Mouse (Mus musculus): ENCODE results near the gene Naa80.
A peak's percentile ranks its signal among the peaks of the same experiment; 100 is the strongest.
"Not testable (repeated sequence)": the region's sequence is repeated elsewhere in the genome, so short reads cannot be mapped to it uniquely, and the experiment has no call there.

Gene Naa80

DNA sequence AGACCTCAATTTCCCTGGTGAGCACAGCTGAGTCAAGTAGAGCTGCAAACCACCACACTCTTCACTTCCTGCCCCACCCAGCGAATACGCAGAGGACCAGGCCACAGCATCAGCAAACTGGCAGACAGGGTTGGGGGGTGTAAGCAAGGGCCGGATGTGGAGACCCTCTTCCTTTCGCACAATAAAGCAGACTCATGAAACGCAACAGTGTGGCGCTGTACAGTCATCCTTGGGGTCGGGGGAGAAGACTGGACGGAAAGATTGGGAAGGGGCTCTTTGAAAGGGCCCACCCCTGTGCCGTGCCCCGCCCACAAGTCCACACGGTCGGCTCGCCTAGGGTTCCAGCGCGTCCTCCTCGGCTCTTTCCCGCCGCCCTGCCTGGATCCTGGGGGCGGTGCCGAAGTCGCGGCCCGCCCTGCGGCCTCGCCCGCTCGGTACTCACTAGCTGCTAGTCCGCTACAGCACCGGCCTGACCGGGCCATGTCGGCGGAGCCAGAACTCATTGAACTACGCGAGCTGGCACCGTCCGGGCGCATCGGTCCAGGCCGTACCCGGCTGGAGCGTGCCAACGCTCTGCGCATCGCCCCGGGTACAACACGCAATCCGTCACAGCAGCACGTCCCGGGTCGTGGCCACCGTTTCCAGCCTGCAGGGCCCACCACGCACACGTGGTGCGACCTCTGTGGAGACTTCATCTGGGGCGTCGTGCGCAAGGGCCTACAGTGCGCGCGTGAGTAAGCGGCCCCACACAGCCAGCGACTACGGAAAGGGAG, 27.4 kb upstream of the Naa80 start, which contains the start of gene Rassf1:
Gene Rassf1 (plus strand): TSS at position 439 of the 773 bp plus-strand sequence.
- no peak for DNase-seq

DNA sequence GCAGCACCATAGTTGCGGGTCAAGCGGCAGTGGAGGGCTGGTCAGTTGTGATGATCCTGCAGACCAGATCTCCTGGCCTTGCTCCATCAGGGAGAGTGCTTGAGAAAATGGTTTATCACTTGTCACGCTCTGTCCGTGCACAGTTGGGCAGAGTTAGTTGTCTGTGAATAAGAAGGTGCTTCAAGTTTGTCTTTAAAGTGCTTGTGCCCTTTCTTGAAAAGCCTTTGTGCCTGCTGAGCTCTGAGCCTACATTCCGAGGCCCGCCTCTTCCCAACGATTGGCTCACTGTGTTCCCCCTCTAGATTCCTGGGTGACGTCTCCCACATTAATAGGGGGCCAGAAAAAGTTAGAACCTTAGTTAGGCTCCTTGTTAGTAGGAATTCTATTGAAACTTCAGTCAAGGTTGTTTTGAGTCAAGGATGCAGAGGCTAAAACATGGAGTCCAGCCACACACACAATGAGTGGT, 26.8 kb upstream of the Naa80 start:
- DNase-seq, result no peak

DNA sequence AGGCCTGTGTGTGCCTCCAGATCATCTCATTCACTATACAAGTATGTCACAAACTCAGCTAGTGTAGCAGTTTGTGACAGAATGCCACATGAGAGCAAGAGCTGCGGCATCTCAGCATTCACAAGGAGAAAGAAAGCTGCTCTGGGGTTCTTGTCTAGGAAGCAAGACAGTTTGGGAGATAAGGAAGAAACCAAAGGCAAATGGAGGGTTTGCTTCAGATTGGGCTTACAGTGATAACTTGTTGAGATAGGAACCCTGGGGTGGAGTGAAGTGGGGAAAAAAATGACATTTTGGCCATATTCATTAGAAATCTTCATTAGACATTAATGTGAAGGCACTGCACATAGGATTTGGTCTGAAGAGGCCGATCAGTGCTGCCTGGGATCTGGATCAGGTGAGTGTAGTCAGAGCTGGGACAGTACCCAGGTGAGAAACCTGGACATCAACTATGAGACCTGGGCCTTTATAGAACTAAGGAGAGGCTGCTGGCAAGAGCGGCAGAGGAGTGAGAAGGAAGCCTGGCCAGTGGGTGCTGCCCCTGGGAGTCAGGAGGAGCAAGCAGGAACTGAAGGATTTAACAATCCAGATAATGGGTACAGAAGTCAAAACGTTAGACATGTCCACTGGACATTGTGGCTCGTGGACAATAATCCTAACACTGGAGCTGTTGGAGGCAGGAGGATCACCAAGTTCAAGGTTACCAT, 25.8 kb upstream of the Naa80 start:
- DNase-seq, result no peak

DNA sequence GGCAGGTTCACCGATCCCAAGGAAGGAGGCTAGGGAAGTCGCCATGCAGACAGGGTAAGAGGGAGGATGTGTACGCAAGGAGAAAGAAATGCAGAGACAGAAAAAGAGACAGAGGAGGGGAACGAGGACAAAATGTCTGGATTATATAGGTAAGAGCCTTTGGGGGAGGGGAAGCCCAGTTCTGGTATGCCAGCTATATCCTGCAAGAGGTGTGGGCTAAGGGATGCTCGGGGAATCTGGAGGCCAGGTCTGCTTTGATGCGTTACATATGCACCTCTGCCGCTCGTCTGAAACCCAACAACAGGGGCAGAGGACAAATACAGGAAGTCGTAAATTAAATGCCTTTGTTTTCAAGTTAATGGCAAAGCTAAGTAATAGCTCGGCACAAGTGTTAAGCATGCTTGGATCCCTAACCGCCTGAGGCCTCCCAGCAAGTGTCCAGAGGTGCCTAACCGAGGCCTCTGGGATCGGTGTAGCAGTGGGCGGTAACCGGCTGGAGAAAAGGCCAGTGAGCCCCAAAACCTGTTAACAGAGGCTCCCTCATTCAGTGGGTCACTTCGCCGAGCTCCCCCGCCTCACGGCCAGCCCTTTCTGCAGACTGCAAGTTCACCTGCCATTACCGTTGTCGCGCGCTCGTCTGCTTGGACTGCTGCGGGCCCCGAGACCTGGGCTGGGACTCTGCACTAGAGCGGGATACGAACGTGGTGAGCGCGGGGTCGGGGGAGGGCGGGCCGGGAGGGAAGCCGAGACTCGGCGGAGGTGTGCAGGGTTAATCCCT, 25.0 kb upstream of the Naa80 start:
- no peak for DNase-seq

GRCm38 (mm10) chr9:107554319-107554825, 24.3 kb upstream of the Naa80 start:
- peak; percentile 92 for DNase-seq

DNA sequence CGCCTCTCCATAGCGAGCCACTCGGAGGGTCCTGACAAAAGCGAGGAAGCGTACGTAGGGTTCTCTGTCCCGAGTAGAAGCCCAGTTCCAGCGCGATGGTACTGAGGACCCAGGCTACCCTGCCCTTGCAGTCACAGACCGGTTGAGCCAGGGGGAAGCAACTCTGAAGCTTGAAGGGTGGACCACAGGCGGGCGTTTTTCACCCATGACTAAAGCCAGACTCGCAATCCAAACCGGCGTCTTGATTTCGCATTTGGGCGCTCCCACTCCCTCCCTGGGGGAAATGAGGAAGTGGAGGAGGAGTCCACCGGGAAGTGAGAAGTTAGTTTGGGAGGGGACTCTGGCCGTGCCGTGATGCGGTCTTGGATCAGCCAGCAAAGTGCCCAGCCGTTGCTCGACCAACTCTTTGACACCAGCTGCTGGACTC, 23.6 kb upstream of the Naa80 start:
- no peak for DNase-seq

DNA sequence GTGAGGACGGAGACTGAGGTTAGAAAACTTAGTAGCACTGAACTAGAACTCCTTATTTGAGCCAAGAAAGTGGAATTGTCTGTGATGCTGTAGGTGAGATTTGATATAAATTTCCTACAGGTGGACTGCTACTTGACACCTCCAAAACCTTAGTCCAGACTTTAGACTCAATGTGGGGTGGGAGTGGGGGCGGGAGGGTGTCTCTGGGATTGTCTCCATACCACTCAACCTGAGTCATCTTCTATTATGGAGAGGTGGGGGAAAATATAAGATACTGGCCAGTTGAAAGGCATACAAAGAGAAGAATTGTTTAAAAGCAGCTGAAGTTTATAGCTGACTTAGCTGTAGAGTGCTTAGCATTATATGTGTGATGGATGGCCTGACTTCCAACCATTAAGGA, 23.0 kb upstream of the Naa80 start:
- no peak for DNase-seq

DNA sequence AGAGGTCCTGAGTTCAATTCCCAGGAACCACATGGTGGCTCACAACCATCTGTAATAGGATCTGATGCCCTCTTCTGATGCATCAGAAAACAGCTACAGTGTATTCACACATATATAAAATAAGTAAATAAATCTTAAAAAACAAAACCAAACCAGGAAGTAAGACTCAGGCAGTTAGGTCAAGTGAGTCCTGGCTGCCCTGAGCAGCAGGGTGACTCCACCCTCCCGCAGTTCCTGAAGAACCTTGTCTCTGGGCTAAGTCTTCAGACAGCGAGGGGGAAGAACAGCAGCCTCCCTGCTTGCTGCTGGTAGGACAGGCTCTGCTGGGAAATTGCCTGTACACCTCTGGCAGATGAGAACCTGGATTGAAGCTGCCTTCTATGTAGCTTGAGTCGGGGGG, 22.3 kb upstream of the Naa80 start:
- no peak for DNase-seq

DNA sequence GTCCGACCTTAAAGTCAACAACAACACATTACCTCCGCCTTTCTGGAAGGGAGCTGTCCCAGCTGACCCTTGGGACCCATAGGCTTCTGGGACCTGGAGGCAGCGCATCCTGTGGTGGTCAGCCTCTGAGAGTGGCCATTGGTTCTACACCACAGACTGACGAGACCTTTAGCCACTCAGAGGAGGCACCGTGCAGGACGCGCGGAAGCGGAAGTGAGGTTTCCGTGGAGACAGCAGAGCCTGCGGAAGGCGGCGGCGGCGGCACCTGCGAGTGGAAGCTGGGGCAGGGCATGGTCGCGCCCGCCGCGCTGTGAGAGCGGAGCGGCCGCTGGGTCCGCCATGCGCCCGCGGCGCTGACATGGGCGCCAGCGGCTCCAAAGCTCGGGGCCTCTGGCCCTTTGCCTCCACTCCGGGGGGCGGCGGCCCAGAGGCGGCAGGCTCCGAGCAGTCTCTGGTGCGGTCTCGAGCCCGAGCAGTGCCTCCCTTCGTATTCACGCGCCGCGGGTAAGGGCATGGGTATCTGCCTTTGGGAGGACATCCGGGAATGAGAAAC, 15.6 kb upstream of the Naa80 start, which contains the start of gene Tusc2:
Gene Tusc2 (plus strand): TSS at position 227 of the 553 bp plus-strand sequence.
- DNase-seq, result peak; percentile 87

- not testable (repeated sequence) for DNase-seq
These were observed 13.1 kb upstream of the Naa80 start for GRCm38 (mm10) chr9:107565556-107565955.

- DNase-seq, result peak; percentile 83
These were observed 12.5 kb upstream of the Naa80 start for GRCm38 (mm10) chr9:107566041-107566709.

GRCm38 (mm10) chr9:107566855-107567254, 11.8 kb upstream of the Naa80 start:
- DNase-seq, result no peak

DNA sequence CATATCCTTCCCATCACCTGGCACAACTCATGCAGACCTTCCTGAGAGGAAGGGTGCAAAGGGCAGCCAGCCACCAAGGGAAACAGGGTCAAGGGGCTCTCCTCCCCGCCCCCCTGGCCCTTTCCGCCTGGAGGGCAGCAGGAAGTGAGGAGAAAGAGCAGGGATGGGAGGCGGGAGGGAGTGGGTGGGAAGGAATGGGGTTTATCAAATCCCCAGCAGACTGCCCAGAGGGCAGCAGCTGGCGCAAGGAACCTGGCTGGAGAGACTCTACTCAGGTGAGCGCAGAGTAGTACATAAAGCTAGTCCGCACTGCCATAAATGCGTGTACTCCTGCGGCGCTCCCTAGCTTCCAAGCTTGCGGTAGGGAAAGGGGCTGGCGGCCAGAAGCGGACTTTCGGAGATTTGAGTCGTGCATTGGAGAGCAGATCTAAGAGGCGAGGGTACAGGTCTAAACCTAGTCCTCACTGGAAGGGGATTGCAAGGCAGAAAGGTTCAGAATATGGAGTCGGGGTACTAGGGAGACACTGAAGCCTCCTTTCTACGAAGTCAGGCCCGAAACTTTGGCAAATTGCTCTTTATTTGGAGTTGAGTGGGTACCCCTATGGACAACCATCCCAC, 10.9 kb upstream of the Naa80 start, which contains the start of gene Hyal2:
Gene Hyal2 (plus strand): TSS at position 244 of the 618 bp plus-strand sequence.
- no peak for DNase-seq

- DNase-seq, result peak; percentile 78
These were observed 10.1 kb upstream of the Naa80 start for GRCm38 (mm10) chr9:107568331-107569261.

GRCm38 (mm10) chr9:107569270-107569669, 9.4 kb upstream of the Naa80 start:
- no peak for DNase-seq

- DNase-seq, result no peak
These were observed 8.7 kb upstream of the Naa80 start for GRCm38 (mm10) chr9:107570016-107570415.

- no peak for DNase-seq
These were observed 7.8 kb upstream of the Naa80 start for GRCm38 (mm10) chr9:107570845-107571244.

GRCm38 (mm10) chr9:107571534-107572326, 7.0 kb upstream of the Naa80 start:
- DNase-seq, result no peak

DNA sequence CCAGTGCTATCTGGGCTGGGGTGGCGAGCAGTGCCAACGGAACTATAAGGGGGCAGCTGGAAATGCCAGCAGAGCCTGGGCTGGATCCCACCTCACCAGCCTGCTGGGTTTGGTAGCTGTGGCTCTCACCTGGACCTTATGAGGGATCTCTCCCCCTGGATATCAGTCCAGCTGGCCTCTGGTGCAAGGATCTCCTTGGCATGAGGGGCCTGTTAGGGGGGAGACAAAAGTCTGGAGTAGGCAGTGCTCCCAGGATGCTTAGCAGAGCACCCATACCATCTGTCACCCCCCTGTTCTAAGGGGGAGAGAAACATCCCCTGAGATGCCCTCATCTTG, 6.4 kb upstream of the Naa80 start:
- no peak for DNase-seq

- DNase-seq, result not testable (repeated sequence)
These were observed 4.9 kb upstream of the Naa80 start for GRCm38 (mm10) chr9:107573774-107574173.

All from right cerebral cortex, postnatal 4 days (tissue).